Mouse (Mus musculus) activated CD4-positive, CD25-positive, alpha-beta regulatory T cell, adult 4 months (primary cell): Measurements from ENCODE around the gene Hbb-y. TPM values are rescaled to one million over a fixed set of nuclear protein-coding genes. Genes with fewer than 3 reads are reported as not detected.
"Not testable (repeated sequence)": the region's sequence is repeated elsewhere in the genome, so short reads cannot be mapped to it uniquely, and the experiment has no call there.

Experiments used
- ATAC-seq: one replicate; pipeline ENCODE4 v1.8.0; 2017
- polyA plus RNA-seq, 2 experiments: library from polyadenylated mRNA; unstranded; fragments of 100-300 nt; shearing (Covaris generic); gene quantifications; one replicate each; pipeline ENCODE4 v1.2.1; 2017

The Hbb-y gene
- polyA plus RNA-seq, 2 experiments from 2014 or later = not detected

DNA sequence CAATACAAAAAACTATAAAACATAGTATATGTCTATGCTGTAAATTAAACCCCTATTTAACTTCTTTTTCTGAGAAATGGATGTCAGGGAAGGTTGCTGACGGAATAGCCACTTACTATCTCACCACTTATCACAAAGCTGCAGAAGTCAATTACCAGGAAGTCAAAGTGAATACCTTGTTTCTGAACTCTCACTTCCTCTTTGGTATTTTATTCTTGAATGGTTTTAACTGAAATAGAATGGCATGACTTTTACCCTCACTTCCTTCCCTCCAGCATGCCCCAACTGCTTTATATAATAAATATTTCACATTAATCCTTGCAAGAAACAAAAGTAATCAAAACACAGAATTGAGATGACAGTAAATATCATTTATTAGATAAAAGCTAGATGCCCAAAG is 40.8 kb downstream of the Hbb-y start:
- ATAC-seq = no peak

DNA sequence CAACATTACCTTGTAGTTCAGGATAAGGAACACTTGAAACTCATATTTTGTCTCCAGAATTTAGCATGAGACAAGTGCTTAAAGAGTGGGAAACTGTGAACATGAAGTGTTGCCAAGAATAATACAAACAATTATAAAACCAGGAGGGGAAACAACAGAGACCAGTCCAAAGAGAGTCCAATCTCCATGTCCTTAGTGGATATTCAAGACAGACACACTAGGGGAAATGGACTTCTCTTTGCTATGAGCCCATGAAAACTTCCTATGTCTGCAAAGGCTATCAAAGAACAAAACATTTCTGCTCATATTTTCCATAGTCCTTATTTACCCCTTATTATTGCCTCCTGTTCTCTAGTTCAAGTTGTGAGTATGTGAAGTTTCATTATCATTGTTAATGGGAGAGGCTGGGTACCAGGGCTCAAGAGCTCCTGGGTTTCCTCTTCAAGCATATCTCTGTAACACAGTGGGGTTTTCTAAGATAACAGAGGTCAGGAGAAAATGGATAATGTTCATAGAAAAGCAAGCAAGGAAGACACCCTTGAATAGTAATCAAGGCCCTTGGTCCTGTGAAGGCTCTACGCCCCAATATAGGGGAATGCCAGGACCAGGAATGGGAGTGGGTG is 41.7 kb downstream of the Hbb-y start:
- ATAC-seq = no peak

DNA sequence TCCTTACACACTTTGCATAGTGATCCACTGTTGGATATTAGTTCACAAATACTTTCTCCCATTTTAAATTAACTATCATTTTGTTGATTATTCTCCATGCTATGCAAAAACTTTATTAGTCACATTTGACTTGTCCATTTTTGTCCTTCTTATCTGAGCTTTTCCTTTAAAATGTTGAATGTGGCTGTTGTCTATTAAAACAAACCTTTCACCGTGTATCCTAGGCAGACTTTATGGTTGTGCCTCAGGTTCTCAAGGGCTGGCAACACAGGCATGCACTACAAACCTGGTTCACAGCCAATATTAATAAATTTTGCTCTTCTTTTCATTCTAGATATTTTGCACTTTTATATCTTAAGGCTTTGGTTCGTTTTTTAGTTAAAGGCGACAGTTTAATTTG is 42.3 kb downstream of the Hbb-y start:
- no peak for ATAC-seq

DNA sequence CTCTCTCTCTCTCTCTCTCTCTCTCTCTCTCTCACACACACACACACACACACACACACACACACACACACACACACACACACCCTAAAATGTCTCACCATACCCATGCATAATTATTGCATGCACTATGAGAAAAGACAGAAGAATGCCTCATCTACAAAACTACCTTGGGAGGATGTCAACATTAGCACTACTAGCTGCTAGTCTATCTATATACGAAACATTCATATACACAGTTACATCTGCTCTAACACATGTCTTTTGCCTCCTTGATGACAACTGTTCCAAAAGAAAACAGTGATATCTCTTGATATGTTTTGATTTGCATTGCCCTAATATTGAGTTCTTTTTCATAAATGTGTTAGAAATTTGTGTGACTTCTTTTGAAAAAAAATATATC is 42.7 kb downstream of the Hbb-y start:
- ATAC-seq = no peak

DNA sequence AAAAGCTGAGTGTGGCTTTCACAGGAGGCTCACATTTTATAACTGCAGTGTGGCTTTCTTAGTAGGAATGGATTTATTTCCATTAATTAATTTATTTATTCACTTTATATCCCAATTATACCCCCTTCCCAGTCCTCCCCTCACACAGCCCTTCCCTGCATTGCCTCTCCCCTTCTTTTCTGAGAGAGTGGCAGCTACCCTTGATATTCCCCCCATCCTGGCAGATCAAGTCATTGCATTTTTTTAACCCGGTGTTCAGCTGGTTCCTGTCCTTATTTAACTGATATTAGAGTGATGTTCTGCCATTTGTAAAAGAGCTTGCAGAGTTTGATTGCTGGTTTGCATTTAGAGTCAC is 43.2 kb downstream of the Hbb-y start:
- ATAC-seq = no peak

DNA sequence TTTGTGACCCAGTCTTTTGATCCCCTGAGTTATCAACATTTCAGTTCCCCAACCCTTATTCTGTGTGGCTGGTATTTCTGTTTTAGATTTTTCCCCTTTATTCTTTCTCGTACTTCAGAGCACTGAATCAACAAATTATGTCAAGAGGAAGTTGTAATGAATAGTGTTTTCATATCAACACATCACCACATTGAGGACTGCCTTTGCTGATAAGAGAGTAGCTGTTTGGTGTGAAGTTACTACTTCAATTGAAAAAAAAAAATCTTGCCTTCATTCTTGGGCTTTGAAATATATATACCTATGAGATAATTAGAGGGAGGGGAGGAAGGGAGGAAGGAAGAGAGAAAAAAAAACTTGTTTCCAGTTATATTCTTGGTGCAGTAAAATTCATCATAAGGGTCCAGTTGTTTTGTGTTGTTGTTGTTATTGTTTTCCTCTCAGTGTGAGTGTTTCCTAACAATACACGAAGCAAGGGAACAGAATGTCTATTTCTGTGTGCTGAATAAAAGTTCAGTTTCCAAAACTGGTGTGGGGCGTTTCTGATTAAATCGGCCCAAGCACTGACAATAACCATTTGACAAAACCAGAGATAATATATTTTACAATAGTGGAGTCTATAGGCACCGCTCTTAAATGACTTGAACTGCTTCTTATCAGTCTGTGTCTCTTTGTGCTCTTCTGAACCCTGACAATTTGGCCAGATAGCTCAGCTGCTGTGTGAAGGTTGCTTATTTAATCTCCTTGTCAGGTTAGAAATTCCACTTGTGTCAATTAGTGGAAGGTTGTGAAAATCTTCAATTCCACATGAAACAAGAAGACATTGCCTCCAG is 43.8 kb downstream of the Hbb-y start:
- no peak for ATAC-seq

DNA sequence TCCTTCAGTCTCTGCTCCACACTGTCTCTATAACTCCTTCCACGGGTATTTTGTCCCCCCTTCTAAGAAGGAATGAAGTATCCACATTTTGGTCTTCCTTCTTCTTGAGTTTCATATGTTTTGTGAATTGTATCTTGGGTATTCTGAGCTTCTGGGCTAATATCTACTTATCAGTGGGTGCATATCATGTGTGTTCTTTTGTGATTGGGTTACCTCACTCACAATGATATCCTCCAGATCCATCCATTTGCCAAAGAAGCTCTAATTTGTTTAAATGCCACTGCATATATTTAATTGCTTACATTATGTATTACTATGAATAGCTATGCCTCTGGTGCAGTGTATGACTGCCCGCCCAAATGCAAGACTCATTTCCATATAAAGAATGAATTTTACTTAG is 44.9 kb downstream of the Hbb-y start:
- not testable (repeated sequence) for ATAC-seq

DNA sequence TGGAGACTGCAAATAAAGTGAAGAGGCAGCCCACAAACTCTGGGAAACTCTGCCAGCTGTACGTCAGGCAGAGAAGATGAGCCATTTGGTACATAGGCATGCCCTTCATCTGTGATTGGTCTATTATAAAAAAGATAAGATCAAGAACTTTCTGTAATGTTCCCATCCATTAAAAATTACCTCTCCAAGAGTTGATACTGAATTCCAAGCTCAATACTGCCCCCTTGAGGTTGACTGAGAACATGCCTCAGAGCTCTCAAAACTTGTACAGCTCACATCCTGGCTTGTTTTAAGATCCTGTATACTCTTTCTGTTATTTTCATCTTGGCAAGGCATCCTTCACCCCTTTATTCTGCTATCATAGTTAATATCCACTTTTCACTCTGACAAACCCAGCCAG is 46.2 kb downstream of the Hbb-y start:
- no peak for ATAC-seq

Other genes starting within 250 kb of the Hbb-y start
- gene Olfr620, start 240.7 kb downstream of the Hbb-y start, polyA plus RNA-seq = 1 to 10 TPM in 1 of 2 experiments, not detected in 1; 1.3 TPM
- gene Olfr622, start 210.5 kb downstream of the Hbb-y start, polyA plus RNA-seq = not detected
- not detected for gene Olfr623, start 189.5 kb downstream of the Hbb-y start, polyA plus RNA-seq
- not detected for gene Olfr624, start 182.0 kb downstream of the Hbb-y start, polyA plus RNA-seq
- gene Olfr625-ps1, start 170.5 kb downstream of the Hbb-y start, polyA plus RNA-seq = not detected
- gene Olfr243, start 138.5 kb downstream of the Hbb-y start, polyA plus RNA-seq = not detected
- not detected for gene Olfr628, start 122.8 kb downstream of the Hbb-y start, polyA plus RNA-seq
- gene Olfr629, start 108.3 kb downstream of the Hbb-y start, polyA plus RNA-seq = not detected
- not detected for gene Olfr630, start 95.9 kb downstream of the Hbb-y start, polyA plus RNA-seq
- not detected for gene Olfr69, start 81.6 kb downstream of the Hbb-y start, polyA plus RNA-seq
- not detected for gene Olfr68, start 73.5 kb downstream of the Hbb-y start, polyA plus RNA-seq
- gene Olfr67, start 61.4 kb downstream of the Hbb-y start, polyA plus RNA-seq = not detected
- gene Hbb-bt, start 39.2 kb downstream of the Hbb-y start, polyA plus RNA-seq = 100 to 1,000 TPM in 1 of 2 experiments, 1 to 10 TPM in 1; 1.3 to 103 TPM
- 100 to 1,000 TPM in 1 of 2 experiments, 1 to 10 TPM in 1; 8.3 to 367 TPM for gene Hbb-bs, start 25.1 kb downstream of the Hbb-y start, polyA plus RNA-seq
- not detected for gene Hbb-bh2, start 12.7 kb downstream of the Hbb-y start, polyA plus RNA-seq
- not detected for gene Hbb-bh1, start 10.1 kb downstream of the Hbb-y start, polyA plus RNA-seq
- under 1 TPM in 1 of 2 experiments, not detected in 1; 0.19 TPM for gene Olfr66, start 33.0 kb upstream of the Hbb-y start, polyA plus RNA-seq
- gene Olfr64, start 41.3 kb upstream of the Hbb-y start, polyA plus RNA-seq = not detected
- gene Olfr65, start 50.3 kb upstream of the Hbb-y start, polyA plus RNA-seq = not detected
- not detected for gene Olfr631, start 75.6 kb upstream of the Hbb-y start, polyA plus RNA-seq
- not detected for gene Olfr632, start 81.1 kb upstream of the Hbb-y start, polyA plus RNA-seq
- gene Olfr633, start 91.2 kb upstream of the Hbb-y start, polyA plus RNA-seq = not detected
- under 1 TPM in 1 of 2 experiments, not detected in 1; 0.08 TPM for gene Olfr635, start 117.9 kb upstream of the Hbb-y start, polyA plus RNA-seq
- gene Olfr638, start 145.5 kb upstream of the Hbb-y start, polyA plus RNA-seq = not detected
- gene Olfr639, start 164.1 kb upstream of the Hbb-y start, polyA plus RNA-seq = not detected
- not detected for gene Olfr640, start 172.4 kb upstream of the Hbb-y start, polyA plus RNA-seq
- gene Olfr641, start 182.2 kb upstream of the Hbb-y start, polyA plus RNA-seq = not detected
- gene Olfr642, start 199.4 kb upstream of the Hbb-y start, polyA plus RNA-seq = under 1 TPM in 1 of 2 experiments, not detected in 1; 0.07 TPM
- gene 4930516K23Rik, start 208.2 kb upstream of the Hbb-y start, polyA plus RNA-seq = not detected
- not detected for gene Olfr644, start 218.7 kb upstream of the Hbb-y start, polyA plus RNA-seq
- not detected for gene Olfr645, start 232.2 kb upstream of the Hbb-y start, polyA plus RNA-seq